Mouse (Mus musculus): ENCODE measurements around the gene Dido1.

DNA sequence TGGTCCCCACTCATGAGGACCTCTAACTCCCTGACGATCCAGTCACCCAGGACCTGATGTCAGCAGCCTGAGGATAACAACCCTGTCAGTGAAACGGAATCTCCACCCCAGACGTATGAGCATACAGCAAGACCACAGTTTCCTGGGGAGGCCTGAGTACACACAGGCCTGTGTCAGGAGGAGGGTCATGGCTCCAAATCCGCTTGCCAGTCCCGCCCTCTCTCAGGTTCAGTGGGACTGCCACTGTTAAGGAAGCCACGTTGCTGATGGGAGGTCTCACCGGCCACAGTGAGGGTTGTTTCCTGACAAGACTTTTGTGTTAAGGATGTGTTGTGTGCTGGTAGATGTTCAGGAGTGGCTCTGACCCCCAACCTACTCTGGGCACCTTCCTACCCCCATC lies 31.6 kb upstream of the Dido1 start:
- no peak for TF ChIP-seq CTCF (IDR thresholded peaks at IDR 0.05 in 2 of 3, conservative IDR thresholded peaks at IDR 0.05 in 1 of 3; ENCODE audit: control insufficient read depth in 1 of 3, insufficient read depth in 1 of 3, low read depth in 2 of 3, low read length in 3 of 3, poor library complexity in 1 of 3, severe bottlenecking in 1 of 3)
- TF ChIP-seq POLR2AphosphoS5 (IDR thresholded peaks at IDR 0.05; ENCODE audit: borderline replicate concordance, low read depth, low read length): no peak
- no peak for TF ChIP-seq MEF2A (IDR thresholded peaks at IDR 0.05; ENCODE audit: extremely low read depth, insufficient replicate concordance, low read depth, low read length, poor library complexity, severe bottlenecking)
- TF ChIP-seq ZNF384 (IDR thresholded peaks at IDR 0.05; ENCODE audit: low read depth, low read length): no peak
